Mouse (Mus musculus) forelimb bud, embryonic 11.5 days (tissue): ENCODE results near the gene Ube2c.
A peak's percentile ranks its signal among the peaks of the same experiment; 100 is the strongest.

Experiments used
- DNase-seq: peaks from one replicate; pipeline ENCODE4 v3.0.0-alpha.2; 2012; ENCODE audit warnings: low read depth, low spot score

Ube2c gene

GRCm38 (mm10) chr2:164821060-164821459 is 51.4 kb downstream of the Ube2c start:
- DNase-seq: no peak

- peak; percentile 98 for DNase-seq
These were observed 53.0 kb downstream of the Ube2c start, which contains the start of gene Zswim1 for GRCm38 (mm10) chr2:164822636-164823165. TSS of gene Zswim1 (plus strand) at chr2:164822686.

GRCm38 (mm10) chr2:164823181-164823585 is 53.5 kb downstream of the Ube2c start:
- peak; percentile 49 for DNase-seq

DNA sequence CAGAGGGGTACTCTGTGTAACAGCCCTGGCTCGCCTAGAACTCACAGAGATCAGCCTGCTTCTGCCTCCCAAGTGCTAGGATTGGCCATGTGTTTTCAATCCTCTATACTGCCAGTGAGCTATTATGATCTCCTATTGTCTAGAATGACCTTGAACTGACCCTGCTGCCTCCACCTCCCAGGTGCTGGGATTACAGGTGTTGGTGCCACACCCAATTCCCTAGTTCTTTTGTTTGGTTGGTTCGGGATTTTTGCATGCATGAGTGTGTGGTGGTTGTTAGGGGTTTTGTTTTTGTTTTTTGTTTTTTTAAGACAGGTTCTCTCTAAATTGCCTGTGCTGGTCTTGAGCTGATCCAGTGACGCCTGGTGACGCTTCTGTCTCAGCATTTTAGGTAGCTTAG is 54.3 kb downstream of the Ube2c start:
- DNase-seq: no peak

DNA sequence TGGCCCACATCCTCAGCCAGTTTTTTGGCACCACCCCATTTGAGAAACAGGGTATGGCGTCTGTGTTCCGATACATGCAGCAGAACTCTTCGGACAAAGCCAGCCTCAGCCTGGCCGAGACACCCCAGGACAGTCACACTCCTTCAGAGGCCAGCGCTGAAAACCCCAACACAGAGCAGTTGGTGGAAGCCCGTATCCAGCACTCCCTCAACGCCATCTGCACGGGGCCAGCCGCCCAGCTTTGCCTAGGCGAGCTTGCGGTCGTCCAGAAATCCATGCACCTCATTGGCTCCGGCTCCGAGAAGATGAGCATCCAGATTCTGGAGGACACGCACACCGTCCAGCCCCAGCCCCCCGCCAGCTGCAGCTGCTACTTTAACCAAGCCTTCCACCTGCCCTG is 55.8 kb downstream of the Ube2c start:
- DNase-seq: no peak

GRCm38 (mm10) chr2:164827146-164827850 is 57.6 kb downstream of the Ube2c start:
- no peak for DNase-seq
